In genomic region chr11:109714341-109715247, GRCm38 (mm10) we compare ENCODE assay signal across 20 mouse cellular contexts. TPM values are rescaled to one million over a fixed set of nuclear protein-coding genes. Genes with fewer than 3 reads are reported as not detected.
DNase-seq lines count a peak whose midpoint lies in the region; ATAC-seq and TF ChIP-seq lines count a peak whose summit lies in the region.
"Had no signal": no experiment of that assay in that cellular context is flagged by ENCODE, and none has a peak within 500 bp of the region (broad histone marks: within the 10 kb centered on the region; RNA-seq: fewer than 3 reads in every experiment).

No protein-coding gene starts in this region.

- 72% methylated on average over 15 of the region's 17 CpGs for WGBS in embryonic facial prominence, embryonic 11.5 days
- WGBS in limb, embryonic 11.5 days: 59% methylated on average over 17 of the region's 17 CpGs
- WGBS in liver, embryonic 12.5 days (ENCODE audit: insufficient replicate concordance): 66% methylated on average over 17 of the region's 17 CpGs

- ATAC-seq in embryonic facial prominence, embryonic 11.5 days (replicated peaks; ENCODE audit: insufficient number of reproducible peaks, low FRiP score, low TSS enrichment, low read depth): no peak
- ATAC-seq in limb, embryonic 11.5 days (ENCODE audit: insufficient number of reproducible peaks, low FRiP score, low TSS enrichment, low read depth): no peak
- no peak for ATAC-seq in liver, embryonic 12.5 days

- H3K27me3 ChIP-seq in embryonic facial prominence, embryonic 11.5 days (ENCODE audit: control insufficient read depth, insufficient read depth, low read length): no peaks in the 10 kb centered on the region
- no peaks in the 10 kb centered on the region for H3K27me3 ChIP-seq in limb, embryonic 11.5 days (ENCODE audit: control insufficient read depth, insufficient read depth, low read length)
- H3K27me3 ChIP-seq in liver, embryonic 12.5 days (replicated peaks): peaks cover 12% of the 10 kb centered on the region
- H3K27me3 ChIP-seq: hindbrain, embryonic 15.5 days; midbrain, embryonic 12.5 days had no signal

- H3K9me3 ChIP-seq in embryonic facial prominence, embryonic 11.5 days (replicated peaks; ENCODE audit: control insufficient read depth, low read length): no peaks in the 10 kb centered on the region
- no peaks in the 10 kb centered on the region for H3K9me3 ChIP-seq in limb, embryonic 11.5 days (ENCODE audit: control insufficient read depth, low read length)
- no peaks in the 10 kb centered on the region for H3K9me3 ChIP-seq in liver, embryonic 12.5 days (replicated peaks)
- H3K9me3 ChIP-seq: hindbrain, embryonic 15.5 days; midbrain, embryonic 12.5 days had no signal

- no peaks in the 10 kb centered on the region for H3K4me1 ChIP-seq in embryonic facial prominence, embryonic 11.5 days (ENCODE audit: control insufficient read depth, insufficient read depth, low read length)
- peaks cover 17% of the 10 kb centered on the region for H3K4me1 ChIP-seq in limb, embryonic 11.5 days (ENCODE audit: control insufficient read depth, insufficient read depth, low read length)
- no peaks in the 10 kb centered on the region; the same call in 1 of the 2 replicates for H3K4me1 ChIP-seq in liver, embryonic 12.5 days
- H3K4me1 ChIP-seq: midbrain, embryonic 12.5 days had no signal

- intact Hi-C loops in gastrocnemius, adult 2 months (cut with DNase I): no loop called here

- TF ChIP-seq POLR2A in brain, embryonic 14.5 days (IDR thresholded peaks at IDR 0.05; ENCODE audit: borderline replicate concordance, extremely low read depth, insufficient read depth, insufficient read length, poor library complexity, severe bottlenecking): no peak

- TF ChIP-seq CTCF in gastrocnemius, adult 2 months (IDR thresholded peaks at IDR 0.05): no peak
- no peak for TF ChIP-seq CTCF in brain, embryonic 14.5 days (IDR thresholded peaks at IDR 0.05; ENCODE audit: borderline replicate concordance, extremely low read depth, insufficient read depth, insufficient read length)

- DNase-seq in gastrocnemius, adult 2 months: peak; percentile 52
- no peak for DNase-seq in gastrocnemius, postnatal 10 days
- DNase-seq in brain, embryonic 14.5 days (ENCODE audit: low read depth): peak; percentile 23
- DNase-seq in embryonic facial prominence, embryonic 11.5 days (ENCODE audit: low spot score): no peak
- peak; percentile 31 for DNase-seq in limb, embryonic 11.5 days (ENCODE audit: low spot score)
- DNase-seq in adrenal gland, postnatal 14 days: no peak
- DNase-seq: adrenal gland, adult 2 months; kidney, adult 18-20 months; kidney, postnatal 14 days; layer of hippocampus, adult 9-11 months; lung, embryonic 14.5 days; right cerebral cortex, postnatal 14 days; thymus, postnatal 4 days had no signal

- no peaks in the 10 kb centered on the region for H3K36me3 ChIP-seq in embryonic facial prominence, embryonic 11.5 days (replicated peaks; ENCODE audit: control insufficient read depth, insufficient read depth, low read depth, low read length)
- no peaks in the 10 kb centered on the region for H3K36me3 ChIP-seq in limb, embryonic 11.5 days (ENCODE audit: control insufficient read depth, insufficient read depth, low read length)
- no peaks in the 10 kb centered on the region for H3K36me3 ChIP-seq in liver, embryonic 12.5 days
- H3K36me3 ChIP-seq: hindbrain, embryonic 15.5 days; midbrain, embryonic 12.5 days had no signal

- no peak overlapping the region for H3K4me2 ChIP-seq in embryonic facial prominence, embryonic 11.5 days (ENCODE audit: low read depth, low read length)
- peak overlapping the region; percentile 20; the same call in 1 of the 2 replicates for H3K4me2 ChIP-seq in limb, embryonic 11.5 days (ENCODE audit: low read depth, severe bottlenecking)
- H3K4me2 ChIP-seq in liver, embryonic 12.5 days: no peak overlapping the region
- H3K4me2 ChIP-seq: hindbrain, embryonic 15.5 days; lung, embryonic 14.5 days; midbrain, embryonic 12.5 days had no signal

- peak overlapping the region; percentile 13; the same call in 1 of the 2 replicates for H3K4me3 ChIP-seq in gastrocnemius, adult 2 months
- no peak overlapping the region for H3K4me3 ChIP-seq in embryonic facial prominence, embryonic 11.5 days (ENCODE audit: low read depth, low read length)
- H3K4me3 ChIP-seq in limb, embryonic 11.5 days (ENCODE audit: low read depth, low read length): no peak overlapping the region
- H3K4me3 ChIP-seq in liver, embryonic 12.5 days: no peak overlapping the region
- H3K4me3 ChIP-seq: erythroblast, embryonic 14.5 days; hindbrain, embryonic 15.5 days; midbrain, embryonic 12.5 days; myocyte had no signal

- H3K27ac ChIP-seq in gastrocnemius, adult 2 months: peak overlapping the region; percentile 29
- peak overlapping the region; percentile 31; the same call in 1 of the 2 replicates for H3K27ac ChIP-seq in embryonic facial prominence, embryonic 11.5 days (replicated peaks; ENCODE audit: low read depth, low read length)
- no peak overlapping the region for H3K27ac ChIP-seq in limb, embryonic 11.5 days (replicated peaks; ENCODE audit: low read depth, low read length)
- H3K27ac ChIP-seq in liver, embryonic 12.5 days: no peak overlapping the region
- H3K27ac ChIP-seq: hindbrain, embryonic 15.5 days; macrophage; midbrain, embryonic 12.5 days had no signal

- H3K9ac ChIP-seq in embryonic facial prominence, embryonic 11.5 days (replicated peaks; ENCODE audit: low read length): no peak overlapping the region
- H3K9ac ChIP-seq in limb, embryonic 11.5 days (ENCODE audit: low read length): no peak overlapping the region
- no peak overlapping the region for H3K9ac ChIP-seq in liver, embryonic 12.5 days
- H3K9ac ChIP-seq: hindbrain, embryonic 15.5 days; lung, embryonic 14.5 days; midbrain, embryonic 12.5 days had no signal

RNA-seq across cellular contexts. Expression of gene Fam20a, which starts 7.5 kb away (rescaled TPM):
- 1 to 10 TPM; 1.2 to 2.7 TPM for total RNA-seq in gastrocnemius, adult 2 months (2021)
- 1 to 10 TPM; 4.6 to 7.5 TPM for total RNA-seq in gastrocnemius, postnatal 10 days (2021)
- 2.8 and 4.3 TPM in 2 replicates for polyA plus RNA-seq in brain, embryonic 14.5 days (2012; rRNA removed)
- 1.3 and 2.9 TPM in 2 replicates for polyA plus RNA-seq in embryonic facial prominence, embryonic 11.5 days (2014; fragmentation: Nextera tagmentation; extraction: Ambion mirVana)
- polyA plus RNA-seq in limb, embryonic 11.5 days (2014; fragmentation: Nextera tagmentation; extraction: Ambion mirVana): 0.16 and 0.37 TPM in 2 replicates
- polyA plus RNA-seq in liver, embryonic 12.5 days (2016; fragmentation: Nextera tagmentation; extraction: Ambion mirVana): 4.7 and 4.9 TPM in 2 replicates
- 6.0 and 9.0 TPM in 2 replicates for total RNA-seq in adrenal gland, postnatal 14 days (2021)
- total RNA-seq: granulocyte monocyte progenitor cell, adult 5-6 weeks had no signal
- polyA plus RNA-seq: erythroblast, embryonic 14.5 days; macrophage had no signal

Comparison
In these comparisons a context has a peak if more than half of its experiments do, and no peak if none do; other contexts are left out.
1. DNase-seq: peak in gastrocnemius, adult 2 months (single experiment), brain, embryonic 14.5 days (single experiment) and limb, embryonic 11.5 days (single experiment); none in gastrocnemius, postnatal 10 days (single experiment), embryonic facial prominence, embryonic 11.5 days (single experiment) and adrenal gland, postnatal 14 days (single experiment).
2. H3K27ac ChIP-seq: peak in gastrocnemius, adult 2 months (single experiment) and embryonic facial prominence, embryonic 11.5 days (single experiment); none in limb, embryonic 11.5 days (single experiment) and liver, embryonic 12.5 days (single experiment).